Mouse (Mus musculus): Measurements from ENCODE around the gene 1700029H14Rik.

- TF ChIP-seq CTCF (IDR thresholded peaks at IDR 0.05; ENCODE audit: low read depth, low read length): no peak
- no peak for TF ChIP-seq POLR2A (IDR thresholded peaks at IDR 0.05; ENCODE audit: borderline replicate concordance, low read depth, low read length)
Observed at GRCm38 (mm10) chr8:13529011-13529840, 33.0 kb downstream of the 1700029H14Rik start.
